Mouse (Mus musculus): Measurements from ENCODE around the gene Map1lc3b.

- TF ChIP-seq CTCF (IDR thresholded peaks at IDR 0.05; ENCODE audit: extremely low read depth, insufficient read depth, insufficient read length, insufficient replicate concordance) = no peak
- TF ChIP-seq POLR2A (IDR thresholded peaks at IDR 0.05; ENCODE audit: low read depth, low read length) = no peak
These were observed 32.4 kb upstream of the Map1lc3b start for GRCm38 (mm10) chr8:121557746-121558145.
